Mouse (Mus musculus) heart, adult 2 months (tissue): ENCODE results near the gene Fads3. TPM values are rescaled to one million over a fixed set of nuclear protein-coding genes. Genes with fewer than 3 reads are reported as not detected.

Experiments
- DNase-seq, 2 experiments: peaks; one replicate each; pipeline ENCODE4 v3.0.0; 2021
- H3K27ac ChIP-seq: fragments of 200-600 bp; 2 replicates; pipeline ENCODE4 v1.8.1; 2022
- H3K27me3 ChIP-seq: fragments of 200-500 bp; 2 replicates; pipeline ENCODE4 v1.6.1; 2012; ENCODE audit warnings: mild to moderate bottlenecking, low read length, inconsistent platforms, mixed read lengths; ENCODE audit not compliant: control insufficient read depth, insufficient read depth
- H3K36me3 ChIP-seq: fragments of 200-500 bp; 2 replicates; pipeline ENCODE4 v1.6.1; 2012; ENCODE audit warnings: low read length, inconsistent platforms; ENCODE audit not compliant: control insufficient read depth, insufficient read depth
- H3K4me1 ChIP-seq: fragments of 200-500 bp; 2 replicates; pipeline ENCODE4 v1.6.1; 2011; ENCODE audit warnings: low read length; ENCODE audit not compliant: control insufficient read depth, insufficient read depth
- H3K4me3 ChIP-seq: fragments of 200-600 bp; 2 replicates; pipeline ENCODE4 v1.8.1; 2022
- H3K79me2 ChIP-seq: fragments of 200-500 bp; replicated peaks from 2 replicates; pipeline ENCODE4 v1.6.1; 2012; ENCODE audit warnings: mild to moderate bottlenecking, inconsistent platforms, low read length, moderate library complexity, mixed read lengths; ENCODE audit not compliant: control insufficient read depth, insufficient read depth
- H3K9ac ChIP-seq: fragments of 200-500 bp; 2 replicates; pipeline ENCODE4 v1.6.1; 2012; ENCODE audit warnings: low read depth, mild to moderate bottlenecking, control low read depth, inconsistent platforms, low read length, mixed read lengths
- CTCF ChIP-seq: fragments of 200-600 bp; IDR thresholded peaks from 2 replicates; pipeline ENCODE4 v1.8.1; 2022; ENCODE audit warnings: antibody characterized with exemption, mild to moderate bottlenecking, moderate library complexity
- EP300 ChIP-seq: fragments of 200-500 bp; IDR thresholded peaks from 2 replicates; pipeline ENCODE4 v1.6.1; 2011; ENCODE audit warnings: low read depth, low read length, control low read depth; ENCODE audit not compliant: insufficient read depth
- POLR2A ChIP-seq: fragments of 200-500 bp; IDR thresholded peaks from 2 replicates; pipeline ENCODE4 v1.6.1; 2011; ENCODE audit warnings: mild to moderate bottlenecking, low read depth, low read length, control low read depth; ENCODE audit not compliant: insufficient read depth
- WGBS: fragments of 180-500 bp; shearing (Covaris S2); methylation state at CpG from one replicate; pipeline ENCODE4 v1.1.7; 2018; 5-methylcytosine and 5-hydroxymethylcytosine counted together
- intact Hi-C: fragments of 180-260 bp; cut with DNase I; formaldehyde crosslinking; loops from one replicate; pipeline ENCODE4 v1.15.1; 2025
- polyA plus RNA-seq: library from polyadenylated mRNA; depleted of rRNA; stranded (reverse); fragments of >200 nt; gene quantifications from 2 replicates; pipeline ENCODE4 v1.2.3, GENCODE M21; 2012
- total RNA-seq, 2 experiments: library from RNA; stranded (reverse); gene quantifications; 2 replicates each; pipeline ENCODE4 v1.2.3; 2021

Fads3 gene
- total and polyA plus RNA-seq, 3 experiments, result 29.7 to 104 (median 33.7) TPM

DNA sequence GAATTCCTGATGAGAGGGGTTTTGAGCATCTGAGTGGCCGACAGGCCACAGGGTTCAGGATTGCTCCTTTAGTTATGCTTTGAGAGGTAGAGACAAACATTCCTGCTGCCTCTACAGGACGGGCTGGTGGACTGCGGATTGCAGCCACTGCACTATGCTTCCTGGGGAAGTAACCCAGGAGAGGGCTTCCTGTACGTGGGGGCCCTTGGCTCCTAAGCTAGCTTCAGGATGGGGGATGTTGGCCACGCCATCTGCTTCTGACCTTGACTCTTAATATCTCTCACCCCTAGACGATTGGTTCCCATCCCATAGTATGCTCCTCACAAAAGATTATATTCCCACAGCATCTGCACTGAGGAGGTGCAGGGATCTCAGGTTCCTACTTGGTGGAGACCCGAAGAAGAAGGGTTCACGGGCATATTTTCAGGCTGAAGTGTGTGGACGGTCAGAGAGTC is 18.0 kb upstream of the Fads3 start:
- no peaks in the 10 kb centered on the region for H3K79me2 ChIP-seq
- intact Hi-C loops, result no loop called here
- no peak overlapping the region for H3K4me3 ChIP-seq
- WGBS, result 49% methylated on average over 9 of the region's 9 CpGs
- DNase-seq, result no peak
- H3K27ac ChIP-seq, result peak overlapping the region; percentile 67
- no peaks in the 10 kb centered on the region for H3K36me3 ChIP-seq
- H3K27me3 ChIP-seq, result no peaks in the 10 kb centered on the region
- TF ChIP-seq POLR2A, result no peak
- TF ChIP-seq EP300, result no peak
- TF ChIP-seq CTCF, result no peak
- H3K4me1 ChIP-seq, result peaks cover 17% of the 10 kb centered on the region
- H3K9ac ChIP-seq, result 0 out of 2 replicates have a peak overlapping the region, but pooled peaks have one; percentile 16

DNA sequence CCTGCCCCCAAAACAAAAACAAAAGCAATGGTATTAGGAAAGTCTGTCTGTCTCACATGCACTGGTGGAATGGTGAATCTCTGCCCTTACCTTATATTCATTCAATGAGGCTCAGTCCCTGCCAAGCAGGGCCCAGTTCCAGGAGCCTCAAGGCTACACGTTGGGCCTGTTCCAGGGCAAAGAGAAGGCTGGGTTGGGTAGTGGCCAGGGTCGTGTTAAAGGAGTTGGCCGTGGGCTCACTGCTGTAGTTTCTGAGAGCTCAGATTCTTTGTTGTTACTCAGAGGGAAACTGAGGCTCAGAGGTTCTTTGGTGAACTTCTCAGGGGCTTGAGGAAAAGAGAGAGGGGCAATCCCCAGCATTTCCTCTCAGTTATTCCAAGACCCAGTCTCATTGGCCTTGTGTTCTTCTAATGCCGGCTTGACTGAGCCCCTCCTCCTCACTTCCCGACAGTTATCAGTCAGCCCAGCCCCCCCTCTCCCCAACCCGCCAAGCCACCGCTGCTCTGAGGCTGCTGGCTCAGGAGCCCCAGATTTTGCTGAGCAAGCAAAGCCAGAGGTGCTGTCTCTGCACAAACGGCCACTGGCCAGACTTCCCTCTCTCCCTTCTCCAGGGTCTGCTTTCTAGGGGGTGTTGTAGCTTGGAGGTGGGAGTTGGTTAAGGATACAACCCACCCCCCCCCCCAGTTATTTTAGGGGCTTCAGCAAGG is 16.0 kb upstream of the Fads3 start:
- Histone ChIP-seq H3K79me2 (no peaks in the 10 kb centered on the region), H3K4me1 (peaks cover 13% of the 10 kb centered on the region), H3K4me3 (no peak overlapping the region), H3K27me3 (no peaks in the 10 kb centered on the region), H3K27ac (peak overlapping the region; percentile 45), H3K36me3 (no peaks in the 10 kb centered on the region), H3K9ac (no peak overlapping the region)
- under 1% methylated on average over 8 of the region's 8 CpGs for WGBS
- TF ChIP-seq CTCF (no peak), POLR2A (peak; percentile 29; the same call in 1 of the 2 replicates), EP300 (no peak)
- DNase-seq, result peak in 1 of 2 experiments; percentile 70
- intact Hi-C loops, result no loop called here

DNA sequence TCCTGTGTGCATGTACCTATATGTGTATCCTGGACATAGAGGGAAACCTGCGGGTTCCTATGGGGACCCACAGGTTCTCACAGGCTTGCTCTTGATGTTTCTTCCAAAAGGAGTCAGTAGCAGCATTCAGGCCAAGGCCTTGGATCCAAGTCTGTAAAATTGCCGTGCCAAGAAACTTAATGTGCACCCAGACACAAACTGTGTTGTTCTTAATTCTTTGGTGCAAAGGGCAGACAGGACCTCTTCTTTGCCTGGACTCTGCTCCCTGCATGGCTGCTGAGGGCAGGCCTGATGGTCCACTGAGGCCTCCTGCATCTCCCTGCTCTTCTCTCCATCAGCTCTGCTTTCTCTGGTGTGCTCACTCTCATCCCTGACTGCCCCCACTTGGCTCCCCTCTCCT is 11.6 kb upstream of the Fads3 start:
- H3K36me3 ChIP-seq, result no peaks in the 10 kb centered on the region
- 88% methylated on average over 2 of the region's 2 CpGs for WGBS
- TF ChIP-seq POLR2A, result no peak
- TF ChIP-seq CTCF, result no peak
- no peak for TF ChIP-seq EP300
- no peak overlapping the region for H3K4me3 ChIP-seq
- H3K9ac ChIP-seq, result no peak overlapping the region
- H3K4me1 ChIP-seq, result peaks cover 6% of the 10 kb centered on the region
- no peak for DNase-seq
- no peaks in the 10 kb centered on the region for H3K27me3 ChIP-seq
- H3K79me2 ChIP-seq, result no peaks in the 10 kb centered on the region
- intact Hi-C loops, result no loop called here
- no peak overlapping the region for H3K27ac ChIP-seq

DNA sequence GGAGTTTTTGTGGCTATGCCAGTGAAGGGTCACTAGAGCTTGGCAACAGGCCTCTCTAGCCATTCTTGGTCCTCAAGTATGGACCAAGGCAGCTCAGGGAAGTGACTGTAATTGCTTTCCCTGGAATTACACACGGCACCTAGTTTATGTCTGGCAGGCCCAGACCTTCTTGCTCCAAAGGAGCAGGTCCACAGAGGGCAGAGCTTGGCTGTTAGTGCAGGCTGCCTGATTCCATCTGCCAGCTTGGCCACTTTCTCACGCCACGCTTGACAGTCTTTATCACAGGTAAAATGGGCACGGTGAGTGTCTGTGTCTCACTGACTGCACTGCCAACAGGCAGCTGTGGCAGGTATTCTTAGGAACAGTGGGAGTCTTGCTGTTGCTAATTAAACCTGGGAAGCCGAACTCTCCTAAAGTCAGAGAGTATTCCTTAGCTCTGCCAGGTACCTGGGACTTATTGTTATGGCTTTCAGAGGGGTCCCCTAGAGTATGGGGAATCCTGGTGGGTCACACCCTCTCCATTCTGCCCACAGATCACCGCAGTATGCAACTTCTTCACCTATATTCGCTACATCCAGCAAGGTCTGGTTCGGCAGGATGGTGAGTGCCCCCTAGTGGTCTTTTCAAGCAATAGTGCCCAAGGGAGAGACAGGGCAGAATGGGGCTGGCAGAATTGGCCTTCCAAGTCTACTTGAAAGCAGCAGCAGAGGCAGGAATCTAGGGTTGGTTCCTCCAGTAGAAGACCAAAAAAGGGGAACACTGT is 8.0 kb upstream of the Fads3 start:
- no peak overlapping the region for H3K9ac ChIP-seq
- intact Hi-C loops, result loop anchor here (1.0 to 2.0 kb wide), 2 partner anchors 33 to 117 kb away; no protein-coding TSS in a partner anchor

DNA sequence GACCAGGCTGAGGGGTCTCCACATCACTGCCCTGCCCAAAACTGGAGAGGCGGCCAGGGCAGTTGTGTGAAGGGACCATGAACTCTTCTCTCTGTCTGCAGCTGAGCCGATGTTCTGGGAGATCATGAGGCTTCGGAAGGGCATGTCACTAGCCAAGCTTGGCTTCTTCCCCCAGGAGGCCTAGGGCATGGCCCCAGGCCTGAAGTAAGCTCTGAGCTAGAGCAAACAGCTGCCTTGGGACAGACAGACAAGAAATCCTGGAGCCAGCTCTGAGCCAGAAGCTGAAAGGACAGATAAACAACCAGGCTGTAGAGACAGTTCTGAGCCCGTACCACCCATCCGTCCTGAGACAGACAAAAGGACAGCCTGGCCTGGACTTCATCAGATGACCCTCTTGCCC is 7.0 kb upstream of the Fads3 start:
- H3K9ac ChIP-seq, result no peak overlapping the region
- H3K4me3 ChIP-seq, result no peak overlapping the region
- H3K4me1 ChIP-seq, result no peaks in the 10 kb centered on the region; the same call in 1 of the 2 replicates
- intact Hi-C loops, result loop anchor here (2.0 kb wide), 1 partner anchor 164 kb away; no protein-coding TSS in a partner anchor
- H3K27me3 ChIP-seq, result no peaks in the 10 kb centered on the region
- H3K27ac ChIP-seq, result no peak overlapping the region
- TF ChIP-seq EP300 (no peak), POLR2A (no peak), CTCF (no peak)
- WGBS, result 75% methylated on average over 5 of the region's 5 CpGs
- H3K36me3 ChIP-seq, result no peaks in the 10 kb centered on the region
- no peak for DNase-seq
- H3K79me2 ChIP-seq, result no peaks in the 10 kb centered on the region

More for the DNA sequence above, 8.0 kb upstream of the Fads3 start:
- TF ChIP-seq POLR2A (no peak), EP300 (0 out of 2 replicates have a peak, but pooled peaks have one; percentile 46), CTCF (peak; percentile 92)
- no peaks in the 10 kb centered on the region for H3K27me3 ChIP-seq
- H3K4me3 ChIP-seq, result no peak overlapping the region
- H3K27ac ChIP-seq, result no peak overlapping the region
- no peaks in the 10 kb centered on the region for H3K79me2 ChIP-seq
- H3K4me1 ChIP-seq, result no peaks in the 10 kb centered on the region
- peak; percentile 62 to 64 for DNase-seq
- no peaks in the 10 kb centered on the region for H3K36me3 ChIP-seq
- 38% methylated on average over 8 of the region's 8 CpGs for WGBS
